Mouse (Mus musculus) stomach, postnatal 0 days (tissue): Measurements from ENCODE around the gene Foxn3.

Experiments used
- CTCF ChIP-seq: IDR thresholded peaks from 2 replicates; pipeline ENCODE4 v1.5.1; 2016; ENCODE audit warnings: antibody characterized with exemption, low read depth, mild to moderate bottlenecking, moderate library complexity
- EP300 ChIP-seq: optimal IDR thresholded peaks from 2 replicates; pipeline ENCODE3; 2016; ENCODE audit warnings: antibody characterized with exemption

DNA sequence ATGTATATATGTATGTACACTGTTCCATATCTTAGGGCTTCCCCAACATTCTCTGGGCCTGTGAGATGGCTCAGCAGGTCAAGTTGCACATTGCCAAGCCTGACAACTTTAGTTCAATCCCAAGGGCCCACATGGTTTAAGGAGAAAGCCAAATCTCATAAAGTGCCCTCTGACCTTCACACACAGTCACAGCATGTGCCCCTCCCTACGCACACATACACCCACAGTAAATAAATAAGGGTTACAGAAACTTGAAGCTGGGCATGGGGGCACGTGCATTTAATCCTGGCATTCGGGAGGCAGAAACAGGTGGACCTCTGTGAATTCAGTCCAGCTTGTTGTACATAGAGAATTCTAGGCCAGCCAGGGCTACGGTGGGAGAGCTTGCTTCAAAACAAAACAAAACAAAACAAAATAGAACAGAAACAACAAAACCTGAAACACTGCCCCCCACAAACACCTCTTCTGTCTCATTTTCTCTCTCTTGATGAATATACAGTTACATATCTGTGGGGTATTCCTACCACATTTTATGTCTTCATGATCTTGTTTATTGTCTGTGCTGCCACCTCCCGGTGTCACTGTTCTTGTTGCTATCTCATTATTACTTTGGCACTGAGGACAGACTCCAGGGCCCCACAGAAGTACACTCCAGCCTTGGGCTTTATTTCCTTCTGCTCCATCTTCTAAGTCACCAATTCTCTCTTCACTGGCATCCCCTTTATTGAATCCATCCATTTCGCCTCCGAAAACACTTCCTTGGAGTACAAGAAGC lies 19.8 kb downstream of the Foxn3 start:
- peak; percentile 11; the same call in 1 of the 2 replicates for TF ChIP-seq CTCF
- no peak for TF ChIP-seq EP300
